Mouse (Mus musculus): Measurements from ENCODE around the gene Adprm. TPM values are rescaled to one million over a fixed set of nuclear protein-coding genes. Genes with fewer than 3 reads are reported as not detected.

The Adprm gene
- total and polyA plus RNA-seq, 3 experiments: 31.2 to 53.8 (median 43.4) TPM

DNA sequence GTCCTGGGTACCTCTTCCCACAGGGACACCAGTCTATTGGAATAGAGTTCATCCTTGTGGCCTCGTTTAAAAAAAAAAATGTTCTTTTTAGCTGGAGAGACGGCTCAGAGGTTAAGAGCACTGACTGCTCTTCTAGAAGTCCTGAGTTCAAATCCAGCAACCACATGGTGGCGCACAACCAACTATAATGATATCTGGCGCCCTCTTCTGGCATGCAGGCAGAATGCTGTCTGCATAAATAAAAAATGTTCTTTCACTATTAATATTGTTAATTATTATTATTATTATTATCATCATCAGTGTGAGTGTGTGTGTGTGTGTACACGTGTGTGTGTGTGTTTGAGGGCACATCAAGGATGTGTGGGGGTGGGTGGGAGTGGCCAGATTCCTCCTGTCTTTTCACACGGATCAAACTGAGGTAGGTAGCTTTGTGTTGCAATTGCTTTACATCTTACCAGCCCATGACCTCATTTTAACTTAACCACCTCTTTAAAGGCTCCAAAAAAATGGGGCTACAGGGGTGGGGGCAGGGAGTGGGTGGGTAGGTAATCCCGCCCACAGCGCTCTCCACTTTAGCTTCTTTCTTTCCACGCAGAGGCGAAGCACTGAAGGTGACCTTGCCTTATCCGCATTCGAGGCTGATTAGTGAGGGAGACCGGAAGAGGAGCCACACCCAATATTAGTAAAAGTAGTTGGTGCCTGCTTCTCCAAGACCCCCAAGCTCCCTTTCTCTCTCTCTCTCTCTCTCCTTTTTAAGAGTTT lies 29.9 kb downstream of the Adprm start:
- H3K9me3 ChIP-seq (replicated peaks; ENCODE audit: low read length): no peaks in the 10 kb centered on the region

DNA sequence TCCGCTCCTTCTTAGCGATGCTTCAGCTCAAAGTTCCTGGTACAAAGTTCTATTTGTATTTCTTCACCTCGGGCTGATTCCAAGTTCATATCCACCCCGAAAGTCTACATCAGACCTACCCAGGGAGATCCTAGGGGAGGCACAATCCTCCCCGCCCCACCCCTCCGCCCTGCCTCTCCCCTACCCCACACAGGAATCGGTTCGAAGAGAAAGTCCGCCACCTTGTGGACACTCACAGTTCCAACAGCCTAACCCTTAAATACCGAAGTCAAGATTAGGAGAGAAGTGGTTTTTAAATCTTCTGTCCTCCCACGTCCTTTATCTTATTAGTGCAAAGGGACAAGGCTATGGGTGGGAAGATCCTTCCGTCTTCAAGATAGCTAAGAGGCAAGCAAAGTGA lies 31.4 kb downstream of the Adprm start:
- TF ChIP-seq SMC3 (IDR thresholded peaks at IDR 0.05; ENCODE audit: low read depth, low read length): peak; percentile 85
- TF ChIP-seq MAX (IDR thresholded peaks at IDR 0.05; ENCODE audit: low read length): no peak
- TF ChIP-seq CTCF (conservative IDR thresholded peaks at IDR 0.05 in 1 of 2, IDR thresholded peaks at IDR 0.05 in 1 of 2; ENCODE audit: low read depth in 2 of 2, low read length in 2 of 2): peak; percentile 72 to 92
- TF ChIP-seq ZC3H11A (IDR thresholded peaks at IDR 0.05; ENCODE audit: low read depth, low read length): peak; percentile 27; the same call in 1 of the 2 replicates
- TF ChIP-seq MAZ (IDR thresholded peaks at IDR 0.05; ENCODE audit: low read depth, low read length): peak; percentile 89
- TF ChIP-seq ETS1 (conservative IDR thresholded peaks at IDR 0.05; ENCODE audit: low read depth, low read length): no peak
- TF ChIP-seq RAD21 (IDR thresholded peaks at IDR 0.05; ENCODE audit: low read depth, low read length): peak; percentile 79
- Histone ChIP-seq H3K27ac (ENCODE audit: insufficient read depth, low read depth) (no peak overlapping the region), H3K4me1 (ENCODE audit: control insufficient read depth in 1 of 2, insufficient read depth in 2 of 2) (peaks cover 3 to 36% of the 10 kb centered on the region in 2 experiments; a peak in 2 of 4 replicates), H3K4me3 (replicated peaks in 1 of 3; ENCODE audit: low read depth in 2 of 3, low read length in 2 of 3, poor library complexity in 1 of 3) (no peak overlapping the region), H3K9me3 (replicated peaks; ENCODE audit: low read length) (no peaks in the 10 kb centered on the region), H3K27me3 (replicated peaks) (peaks cover 40% of the 10 kb centered on the region), H3K9ac (ENCODE audit: insufficient read depth, low read depth) (no peak overlapping the region), H3K79me2 (replicated peaks; ENCODE audit: control insufficient read depth, extremely low read depth, insufficient read depth, poor library complexity, severe bottlenecking) (no peaks in the 10 kb centered on the region), H3K36me3 (replicated peaks in 1 of 2; ENCODE audit: control insufficient read depth in 1 of 2, insufficient read depth in 1 of 2, low read length in 1 of 2) (no peaks in the 10 kb centered on the region), H3K4me2 (ENCODE audit: insufficient read depth, low read depth, poor library complexity, severe bottlenecking) (peak overlapping the region; percentile 44)
- dilution Hi-C loops (cut with MboI; ENCODE audit: extremely low pct_ligation_motif_present, extremely low pct_unique_long_range_greater_than_20kb, low sequenced_read_pairs): no loop called here
- in situ Hi-C loops (cut with MboI; ENCODE audit: low pct_ligation_motif_present, low pct_unique_long_range_greater_than_20kb, low sequenced_read_pairs): loop anchor here (10.0 kb wide), 1 partner anchor 324 kb away; no protein-coding TSS in a partner anchor
- peak; percentile 68 for DNase-seq (ENCODE audit: extremely low read depth)

More for the DNA sequence above, 29.9 kb downstream of the Adprm start:
- DNase-seq (ENCODE audit: extremely low read depth): peak; percentile 46
- Histone ChIP-seq H3K36me3 (replicated peaks in 1 of 2; ENCODE audit: control insufficient read depth in 1 of 2, insufficient read depth in 1 of 2, low read length in 1 of 2) (no peaks in the 10 kb centered on the region), H3K4me1 (ENCODE audit: control insufficient read depth in 1 of 2, insufficient read depth in 2 of 2) (peaks cover 3 to 34% of the 10 kb centered on the region in 2 experiments; a peak in 2 of 4 replicates), H3K27me3 (replicated peaks) (peaks cover 28% of the 10 kb centered on the region), H3K9ac (ENCODE audit: insufficient read depth, low read depth) (no peak overlapping the region), H3K4me2 (ENCODE audit: insufficient read depth, low read depth, poor library complexity, severe bottlenecking) (no peak overlapping the region), H3K4me3 (replicated peaks in 1 of 3; ENCODE audit: low read depth in 2 of 3, low read length in 2 of 3, poor library complexity in 1 of 3) (no peak overlapping the region), H3K27ac (ENCODE audit: insufficient read depth, low read depth) (no peak overlapping the region), H3K79me2 (replicated peaks; ENCODE audit: control insufficient read depth, extremely low read depth, insufficient read depth, poor library complexity, severe bottlenecking) (no peaks in the 10 kb centered on the region)
- TF ChIP-seq CTCF (conservative IDR thresholded peaks at IDR 0.05 in 1 of 2, IDR thresholded peaks at IDR 0.05 in 1 of 2; ENCODE audit: low read depth in 2 of 2, low read length in 2 of 2) (peak; percentile 62 to 98; a peak in 3 of 4 replicates), SMC3 (IDR thresholded peaks at IDR 0.05; ENCODE audit: low read depth, low read length) (peak; percentile 49), NELFE (IDR thresholded peaks at IDR 0.05; ENCODE audit: low read depth, low read length) (peak; percentile 38; the same call in 1 of the 2 replicates), TBP (conservative IDR thresholded peaks at IDR 0.05; ENCODE audit: low read depth, low read length) (no peak)
- in situ Hi-C loops (cut with MboI; ENCODE audit: low pct_ligation_motif_present, low pct_unique_long_range_greater_than_20kb, low sequenced_read_pairs): loop anchor here (10.0 kb wide), 1 partner anchor 322 kb away; no protein-coding TSS in a partner anchor
- dilution Hi-C loops (cut with MboI; ENCODE audit: extremely low pct_ligation_motif_present, extremely low pct_unique_long_range_greater_than_20kb, low sequenced_read_pairs): no loop called here

Measured in CH12.LX (cell line).